Mouse (Mus musculus): ENCODE measurements around the gene Ndufaf8. TPM values are rescaled to one million over a fixed set of nuclear protein-coding genes. Genes with fewer than 3 reads are reported as not detected.

Ndufaf8 gene
- total RNA-seq, 2 experiments from 2014 or later: 67.1 to 69.7 TPM

DNA sequence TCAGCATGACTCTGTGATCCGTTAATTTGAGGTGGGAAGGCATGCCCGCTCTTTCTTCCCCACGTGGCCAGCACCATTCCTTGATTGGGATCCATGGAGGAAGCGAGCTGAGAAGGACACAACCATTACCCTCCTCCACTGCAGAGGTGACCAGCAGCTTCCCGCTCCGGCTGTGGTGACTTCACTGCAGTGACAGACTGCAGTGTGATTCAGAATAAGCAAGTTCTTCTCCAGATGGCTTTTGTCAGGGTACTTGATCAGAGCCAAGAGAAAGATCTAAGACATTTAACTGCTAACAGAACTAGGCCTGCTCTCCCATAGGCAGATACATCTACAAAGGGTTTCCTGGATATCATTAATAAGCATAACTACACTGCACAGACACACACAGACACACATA is 18.4 kb upstream of the Ndufaf8 start:
- intact Hi-C loops (cut with DNase I): loop anchor here (10.0 kb wide), 1 partner anchor 135 kb away; the partner anchor contains the start of gene Baiap2
- DNase-seq (ENCODE audit: low spot score): no peak

DNA sequence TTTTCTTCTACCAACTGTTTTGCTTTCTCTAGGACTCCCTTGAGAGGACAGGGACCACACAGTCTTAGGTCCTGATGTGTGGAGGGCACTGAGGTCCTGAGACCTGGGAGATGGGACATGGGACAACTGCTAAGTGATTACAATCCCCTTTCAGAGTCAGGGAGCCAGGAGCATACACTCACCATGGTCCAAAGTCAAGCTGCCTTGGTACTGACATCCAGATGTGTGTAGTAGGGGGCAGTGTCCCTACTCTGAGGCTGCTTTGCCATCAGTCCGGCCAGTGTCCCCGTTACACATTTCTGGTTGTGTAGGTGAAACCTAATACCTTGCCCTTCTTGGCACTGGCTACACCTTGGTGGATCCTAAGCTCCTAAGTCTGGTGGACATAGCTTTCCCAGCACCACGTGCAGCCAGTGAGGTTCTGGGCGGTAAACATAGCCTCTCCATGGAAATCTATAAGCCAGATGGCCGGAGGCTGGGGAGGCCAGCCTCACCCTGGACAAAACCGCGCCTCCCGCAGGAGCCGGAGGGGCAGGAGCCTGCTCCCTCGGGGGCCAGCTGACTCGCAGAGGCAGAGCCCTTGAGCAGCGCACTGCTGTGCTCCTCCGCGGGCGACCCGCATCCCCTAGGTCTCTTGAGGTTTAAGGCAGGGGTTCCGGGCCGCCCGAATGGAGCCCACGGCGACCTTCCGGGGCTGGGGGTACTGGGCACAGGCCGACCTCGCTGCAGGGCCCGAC is 12.7 kb upstream of the Ndufaf8 start:
- intact Hi-C loops (cut with DNase I): loop anchor here (10.0 kb wide), 1 partner anchor 141 kb away; the partner anchor contains the start of gene Baiap2
- peak; percentile 13 for DNase-seq (ENCODE audit: low spot score)

GRCm38 (mm10) chr11:120086702-120087152 is 12.0 kb upstream of the Ndufaf8 start, which contains the start of gene Cep131:
Gene Cep131 (minus strand): TSS chr11:120086827.
- intact Hi-C loops (cut with DNase I): loop anchor here (10.0 kb wide), 1 partner anchor 142 kb away; the partner anchor contains the start of gene Baiap2
- peak; percentile 97 for DNase-seq (ENCODE audit: low spot score)

- intact Hi-C loops (cut with DNase I): no loop called here
- no peak for DNase-seq (ENCODE audit: low spot score)
These were observed 8.1 kb upstream of the Ndufaf8 start for GRCm38 (mm10) chr11:120090661-120091060.

- intact Hi-C loops (cut with DNase I): no loop called here
- DNase-seq (ENCODE audit: low spot score): no peak
These were observed 5.7 kb upstream of the Ndufaf8 start for GRCm38 (mm10) chr11:120092817-120093591.

DNA sequence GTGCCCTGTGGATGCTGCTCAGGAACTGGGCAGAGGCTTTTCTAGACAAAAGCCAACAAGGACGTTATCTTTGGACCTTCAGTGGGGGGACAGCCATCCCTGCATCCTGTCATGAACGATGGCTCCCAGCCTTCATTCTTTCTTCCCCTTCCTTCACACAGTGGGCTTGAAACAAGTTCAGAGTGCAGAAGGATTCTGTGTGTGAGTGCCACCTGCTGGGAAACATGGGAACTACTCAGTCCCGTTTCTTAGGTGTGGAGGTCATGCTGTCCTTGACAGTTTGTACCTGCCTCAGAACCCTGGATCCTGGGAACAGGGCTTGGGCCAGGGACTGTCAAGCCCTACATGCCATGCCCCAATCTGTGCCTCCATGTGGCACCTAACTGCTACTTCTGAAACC is 2.3 kb downstream of the Ndufaf8 start:
- intact Hi-C loops (cut with DNase I): loop anchor here (1.0 to 5.0 kb wide), 2 partner anchors 69 to 88 kb away; no protein-coding TSS in a partner anchor

GRCm38 (mm10) chr11:120103431-120103997 is 4.8 kb downstream of the Ndufaf8 start:
- DNase-seq (ENCODE audit: low spot score): no peak
- intact Hi-C loops (cut with DNase I): loop anchor here (5.0 kb wide), 1 partner anchor 71 kb away; no protein-coding TSS in a partner anchor

More for the DNA sequence above, 2.3 kb downstream of the Ndufaf8 start:
- no peak for DNase-seq (ENCODE audit: low spot score)

DNA sequence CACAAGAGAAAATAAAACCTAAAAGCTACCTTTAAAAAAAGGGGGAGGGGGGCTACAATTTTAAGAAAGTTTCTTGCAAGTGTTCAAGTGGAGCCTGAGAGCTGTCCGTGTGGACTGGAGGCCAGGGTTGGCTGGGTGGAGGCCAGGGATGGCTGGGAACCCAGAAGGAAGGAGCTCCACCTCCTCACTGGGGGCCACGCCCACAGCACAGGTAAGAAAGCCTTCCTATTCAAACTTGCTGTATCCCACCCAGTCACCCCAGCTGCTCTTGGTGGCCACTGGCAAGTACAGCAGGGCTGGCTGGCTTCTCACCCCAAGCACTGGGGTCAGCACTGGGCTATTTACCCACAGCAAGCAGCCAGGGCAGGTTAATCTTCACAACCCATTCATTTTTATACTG is 8.3 kb downstream of the Ndufaf8 start:
- intact Hi-C loops (cut with DNase I): no loop called here
- DNase-seq (ENCODE audit: low spot score): no peak

- intact Hi-C loops (cut with DNase I): no loop called here
- DNase-seq (ENCODE audit: low spot score): no peak
These were observed 9.1 kb downstream of the Ndufaf8 start for GRCm38 (mm10) chr11:120107796-120108195.

DNA sequence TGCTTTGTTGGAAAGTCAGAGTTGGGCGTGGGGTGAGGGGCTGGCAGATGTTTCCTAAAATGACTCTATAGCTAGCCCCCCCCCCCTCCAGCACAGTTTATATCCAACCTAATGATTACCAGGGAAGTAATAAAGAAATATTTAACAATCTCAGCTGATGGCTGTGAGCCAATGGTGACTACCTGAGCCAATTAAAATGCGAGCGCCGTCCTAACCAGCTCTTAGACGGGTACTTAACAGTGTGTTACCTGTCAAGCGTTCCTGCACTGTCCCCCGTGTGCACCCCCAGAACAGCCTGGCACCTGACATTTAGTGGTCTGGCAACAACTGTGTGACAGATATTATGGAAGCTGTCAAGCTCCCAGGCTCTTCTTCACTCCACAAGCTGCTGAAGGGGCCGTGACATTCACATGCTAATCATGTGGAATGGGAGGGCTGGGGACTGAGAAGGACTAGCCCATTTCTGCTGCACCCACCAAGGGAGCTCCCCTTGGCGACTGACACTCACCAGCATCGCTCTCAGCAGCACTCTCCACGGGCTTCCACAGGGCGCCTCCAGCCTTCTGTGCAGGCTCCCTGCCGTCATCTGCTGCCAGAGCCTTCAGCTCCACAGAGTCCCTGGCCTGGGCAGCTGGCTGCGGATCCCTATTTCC is 11.0 kb downstream of the Ndufaf8 start:
- DNase-seq (ENCODE audit: low spot score): no peak
- intact Hi-C loops (cut with DNase I): loop anchor here (5.0 kb wide), 3 partner anchors 58 to 313 kb away; no protein-coding TSS in a partner anchor

DNA sequence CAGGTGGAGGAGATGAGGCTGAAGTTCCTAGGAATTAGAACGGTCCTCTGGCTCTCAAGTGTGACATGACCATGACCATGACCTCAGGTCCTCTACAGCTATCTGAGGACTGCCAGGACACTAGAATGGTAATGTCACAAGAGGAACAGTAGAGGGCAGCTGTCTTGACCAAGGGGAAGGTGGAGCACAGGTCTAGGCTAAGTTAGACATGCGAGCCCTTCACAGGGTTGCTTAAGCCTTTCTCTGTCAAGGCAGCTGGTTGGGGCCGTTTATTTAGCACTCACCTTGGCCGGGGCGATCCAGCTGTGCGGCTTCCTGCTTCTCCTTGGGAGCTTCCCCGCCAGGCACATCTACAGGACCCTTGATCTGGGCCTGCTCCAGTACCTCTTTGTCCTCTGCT is 11.8 kb downstream of the Ndufaf8 start:
- intact Hi-C loops (cut with DNase I): loop anchor here (5.0 kb wide), 3 partner anchors 57 to 312 kb away; no protein-coding TSS in a partner anchor
- no peak for DNase-seq (ENCODE audit: low spot score)

- no peak for DNase-seq (ENCODE audit: low spot score)
- intact Hi-C loops (cut with DNase I): loop anchor here (1.0 to 5.0 kb wide), 4 partner anchors 56 to 311 kb away; no protein-coding TSS in a partner anchor
These were observed 12.3 kb downstream of the Ndufaf8 start for GRCm38 (mm10) chr11:120111033-120111432.

GRCm38 (mm10) chr11:120112136-120112535 is 13.4 kb downstream of the Ndufaf8 start:
- intact Hi-C loops (cut with DNase I): loop anchor here (5.0 kb wide), 3 partner anchors 55 to 310 kb away; no protein-coding TSS in a partner anchor
- DNase-seq (ENCODE audit: low spot score): no peak

DNA sequence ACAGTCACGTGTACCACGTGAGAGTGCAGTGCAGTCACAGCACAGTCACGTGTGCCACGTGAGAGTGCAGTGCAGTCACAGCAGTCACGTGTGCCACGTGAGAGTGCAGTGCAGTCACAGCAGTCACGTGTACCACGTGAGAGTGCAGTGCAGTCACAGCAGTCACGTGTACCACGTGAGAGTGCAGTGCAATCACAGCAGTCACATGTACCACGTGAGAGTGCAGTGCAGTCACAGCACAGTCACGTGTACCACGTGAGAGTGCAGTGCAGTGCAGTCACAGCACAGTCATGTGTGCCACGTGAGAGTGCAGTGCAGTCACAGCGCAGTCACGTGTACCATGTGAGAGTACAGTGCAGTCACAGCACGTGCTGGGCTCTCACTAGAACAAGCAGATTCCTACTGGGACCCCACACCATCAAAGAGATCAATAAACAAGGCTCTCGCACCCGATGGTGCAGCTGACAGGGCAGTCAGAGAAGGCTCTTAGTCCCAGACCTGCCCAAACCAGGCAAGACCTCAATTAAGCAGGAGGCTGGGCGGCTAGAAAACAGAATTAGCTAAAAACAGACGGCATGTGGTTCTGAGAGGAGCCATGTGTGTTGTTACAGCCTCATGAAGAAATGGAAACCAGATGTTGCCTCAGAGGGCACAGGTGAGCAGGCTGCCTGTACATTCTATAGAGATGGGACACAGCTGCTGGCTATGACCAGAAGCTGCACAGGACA is 15.9 kb downstream of the Ndufaf8 start:
- intact Hi-C loops (cut with DNase I): loop anchor here (5.0 kb wide), 3 partner anchors 53 to 308 kb away; no protein-coding TSS in a partner anchor

GRCm38 (mm10) chr11:120117626-120118025 is 18.9 kb downstream of the Ndufaf8 start:
- intact Hi-C loops (cut with DNase I): no loop called here
- DNase-seq (ENCODE audit: low spot score): no peak

More for the DNA sequence above, 15.9 kb downstream of the Ndufaf8 start:
- DNase-seq (ENCODE audit: low spot score): no peak

GRCm38 (mm10) chr11:120119108-120119507 is 20.4 kb downstream of the Ndufaf8 start:
- intact Hi-C loops (cut with DNase I): no loop called here
- DNase-seq (ENCODE audit: low spot score): no peak

- no peak for DNase-seq (ENCODE audit: low spot score)
- intact Hi-C loops (cut with DNase I): no loop called here
These were observed 21.3 kb downstream of the Ndufaf8 start for GRCm38 (mm10) chr11:120119936-120120541.

All from heart, postnatal 25 days (tissue).